Mouse (Mus musculus) midbrain, embryonic 13.5 days (tissue): ENCODE data around the gene Hoxa4. TPM values are rescaled to one million over a fixed set of nuclear protein-coding genes. Genes with fewer than 3 reads are reported as not detected.

ENCODE experiments used
- ATAC-seq: fragments of 200-750 bp; cut with Nextera tagmentation; 2 replicates; pipeline ENCODE4 v1.8.0; 2017; ENCODE audit warnings: mild to moderate bottlenecking, moderate TSS enrichment, moderate library complexity
- H3K27ac ChIP-seq: fragments of 300-500 bp; sonication (generic); 2 replicates; pipeline ENCODE4 v1.5.1; 2015; ENCODE audit warnings: inconsistent platforms, mild to moderate bottlenecking, moderate library complexity
- H3K27me3 ChIP-seq: fragments of 300-500 bp; sonication (generic); 2 replicates; pipeline ENCODE4 v1.6.1; 2015; ENCODE audit warnings: mild to moderate bottlenecking, inconsistent platforms
- H3K36me3 ChIP-seq: fragments of 300-500 bp; sonication (generic); 2 replicates; pipeline ENCODE4 v1.6.1; 2015; ENCODE audit warnings: mild to moderate bottlenecking, inconsistent platforms
- H3K4me1 ChIP-seq: fragments of 300-500 bp; sonication (generic); replicated peaks from 2 replicates; pipeline ENCODE4 v1.6.1; 2015; ENCODE audit warnings: inconsistent platforms
- H3K4me2 ChIP-seq: fragments of 300-500 bp; sonication (generic); replicated peaks from 2 replicates; pipeline ENCODE4 v1.6.1; 2015; ENCODE audit warnings: moderate library complexity, mild to moderate bottlenecking, inconsistent platforms
- H3K4me3 ChIP-seq: fragments of 300-500 bp; sonication (generic); replicated peaks from 2 replicates; pipeline ENCODE4 v1.5.1; 2015; ENCODE audit warnings: mild to moderate bottlenecking, inconsistent platforms
- H3K9ac ChIP-seq: fragments of 300-500 bp; sonication (generic); replicated peaks from 2 replicates; pipeline ENCODE4 v1.6.1; 2015; ENCODE audit warnings: mild to moderate bottlenecking, inconsistent platforms
- H3K9me3 ChIP-seq: fragments of 300-500 bp; sonication (generic); 2 replicates; pipeline ENCODE4 v1.6.1; 2016; ENCODE audit warnings: mild to moderate bottlenecking, inconsistent platforms
- WGBS: fragments of 180-500 bp; shearing (Covaris S2); methylation state at CpG from one replicate; pipeline ENCODE4 v1.1.7; 2015; 5-methylcytosine and 5-hydroxymethylcytosine counted together
- polyA plus RNA-seq: library from polyadenylated mRNA; unstranded; fragments of >200 nt; fragmentation: Nextera tagmentation; extraction: Ambion mirVana; gene quantifications from 2 replicates; pipeline ENCODE4 v1.2.1, GENCODE M21; 2015

Gene Hoxa4
- polyA plus RNA-seq, 1 experiment from 2014 or later: not detected

- no peak overlapping the region for H3K9ac ChIP-seq
These were observed 12.0 kb upstream of the Hoxa4 start for GRCm38 (mm10) chr6:52203371-52204049.

GRCm38 (mm10) chr6:52203121-52203370 is 11.5 kb upstream of the Hoxa4 start:
- peaks cover 100% of the 10 kb centered on the region for H3K27me3 ChIP-seq
- H3K4me1 ChIP-seq: peaks cover 10% of the 10 kb centered on the region
- ATAC-seq: no peak
- no peak overlapping the region for H3K27ac ChIP-seq
- H3K9me3 ChIP-seq: no peaks in the 10 kb centered on the region
- H3K4me2 ChIP-seq: no peak overlapping the region
- H3K36me3 ChIP-seq: no peaks in the 10 kb centered on the region
- H3K4me3 ChIP-seq: no peak overlapping the region
- under 1% methylated on average over 10 of the region's 10 CpGs for WGBS
- H3K9ac ChIP-seq: no peak overlapping the region

More at GRCm38 (mm10) chr6:52203371-52204049, 12.0 kb upstream of the Hoxa4 start:
- WGBS: under 1% methylated on average over 43 of the region's 46 CpGs
- Histone ChIP-seq H3K9me3 (no peaks in the 10 kb centered on the region), H3K36me3 (no peaks in the 10 kb centered on the region), H3K4me3 (peak overlapping the region; percentile 14; the same call in 1 of the 2 replicates), H3K27ac (no peak overlapping the region), H3K4me2 (peak overlapping the region; percentile 29), H3K27me3 (peaks cover 100% of the 10 kb centered on the region), H3K4me1 (peaks cover 12% of the 10 kb centered on the region)
- ATAC-seq: no peak

GRCm38 (mm10) chr6:52202362-52203120 is 11.0 kb upstream of the Hoxa4 start:
- Histone ChIP-seq H3K9ac (no peak overlapping the region), H3K4me1 (peaks cover 10% of the 10 kb centered on the region), H3K36me3 (no peaks in the 10 kb centered on the region), H3K9me3 (no peaks in the 10 kb centered on the region), H3K27ac (no peak overlapping the region), H3K4me3 (no peak overlapping the region), H3K27me3 (peaks cover 100% of the 10 kb centered on the region), H3K4me2 (no peak overlapping the region)
- ATAC-seq: no peak
- 1% methylated on average over 22 of the region's 22 CpGs for WGBS

GRCm38 (mm10) chr6:52201269-52201668 is 9.7 kb upstream of the Hoxa4 start:
- no peak overlapping the region for H3K27ac ChIP-seq
- H3K36me3 ChIP-seq: no peaks in the 10 kb centered on the region
- ATAC-seq: no peak
- H3K4me3 ChIP-seq: no peak overlapping the region
- no peaks in the 10 kb centered on the region for H3K9me3 ChIP-seq
- H3K27me3 ChIP-seq: peaks cover 100% of the 10 kb centered on the region
- H3K4me1 ChIP-seq: peaks cover 10% of the 10 kb centered on the region
- WGBS: 24% methylated on average over 1 of the region's 1 CpGs
- H3K4me2 ChIP-seq: no peak overlapping the region
- H3K9ac ChIP-seq: no peak overlapping the region

GRCm38 (mm10) chr6:52200751-52201250 is 9.2 kb upstream of the Hoxa4 start:
- Histone ChIP-seq H3K27me3 (peaks cover 100% of the 10 kb centered on the region), H3K36me3 (no peaks in the 10 kb centered on the region), H3K9ac (no peak overlapping the region), H3K4me3 (no peak overlapping the region), H3K4me1 (peaks cover 10% of the 10 kb centered on the region), H3K4me2 (no peak overlapping the region), H3K9me3 (no peaks in the 10 kb centered on the region), H3K27ac (no peak overlapping the region)
- ATAC-seq: no peak
- WGBS: 6% methylated on average over 10 of the region's 10 CpGs

GRCm38 (mm10) chr6:52200073-52200750 is 8.7 kb upstream of the Hoxa4 start:
- Histone ChIP-seq H3K27ac (no peak overlapping the region), H3K4me2 (no peak overlapping the region), H3K9ac (no peak overlapping the region), H3K9me3 (no peaks in the 10 kb centered on the region), H3K27me3 (peaks cover 100% of the 10 kb centered on the region), H3K4me1 (peaks cover 10% of the 10 kb centered on the region), H3K36me3 (no peaks in the 10 kb centered on the region), H3K4me3 (no peak overlapping the region)
- WGBS: 2% methylated on average over 30 of the region's 30 CpGs
- ATAC-seq: no peak

- Histone ChIP-seq H3K27me3 (peaks cover 100% of the 10 kb centered on the region), H3K4me3 (no peak overlapping the region), H3K9me3 (no peaks in the 10 kb centered on the region), H3K4me1 (no peaks in the 10 kb centered on the region), H3K36me3 (no peaks in the 10 kb centered on the region), H3K27ac (no peak overlapping the region), H3K4me2 (no peak overlapping the region), H3K9ac (no peak overlapping the region)
- ATAC-seq: no peak
- WGBS: under 1% methylated on average over 10 of the region's 10 CpGs
These were observed 5.7 kb upstream of the Hoxa4 start for GRCm38 (mm10) chr6:52197271-52197670.

GRCm38 (mm10) chr6:52196811-52197210 is 5.3 kb upstream of the Hoxa4 start:
- H3K27ac ChIP-seq: no peak overlapping the region

GRCm38 (mm10) chr6:52194690-52195089 is 3.1 kb upstream of the Hoxa4 start:
- Histone ChIP-seq H3K9ac (no peak overlapping the region), H3K9me3 (no peaks in the 10 kb centered on the region), H3K4me3 (no peak overlapping the region), H3K4me2 (no peak overlapping the region), H3K36me3 (no peaks in the 10 kb centered on the region), H3K4me1 (peaks cover 10% of the 10 kb centered on the region), H3K27me3 (peaks cover 100% of the 10 kb centered on the region), H3K27ac (no peak overlapping the region)
- WGBS: 3% methylated on average over 10 of the region's 10 CpGs
- no peak for ATAC-seq

More at GRCm38 (mm10) chr6:52196811-52197210, 5.3 kb upstream of the Hoxa4 start:
- Histone ChIP-seq H3K4me1 (peaks cover 1% of the 10 kb centered on the region), H3K9me3 (no peaks in the 10 kb centered on the region), H3K4me3 (no peak overlapping the region), H3K4me2 (no peak overlapping the region), H3K27me3 (peaks cover 100% of the 10 kb centered on the region), H3K36me3 (no peaks in the 10 kb centered on the region), H3K9ac (no peak overlapping the region)
- no peak for ATAC-seq
- 2% methylated on average over 9 of the region's 9 CpGs for WGBS

GRCm38 (mm10) chr6:52191860-52192550 is 452 bp upstream of the Hoxa4 start:
- peak overlapping the region; percentile 54 for H3K4me2 ChIP-seq
- H3K9ac ChIP-seq: no peak overlapping the region
- no peak overlapping the region for H3K27ac ChIP-seq
- ATAC-seq: no peak
- no peaks in the 10 kb centered on the region for H3K36me3 ChIP-seq
- no peaks in the 10 kb centered on the region for H3K9me3 ChIP-seq
- H3K4me1 ChIP-seq: peaks cover 10% of the 10 kb centered on the region
- H3K4me3 ChIP-seq: peak overlapping the region; percentile 36
- peaks cover 100% of the 10 kb centered on the region for H3K27me3 ChIP-seq
- WGBS: 1% methylated on average over 41 of the region's 55 CpGs

- Histone ChIP-seq H3K9me3 (no peaks in the 10 kb centered on the region), H3K4me3 (no peak overlapping the region), H3K36me3 (no peaks in the 10 kb centered on the region), H3K4me2 (no peak overlapping the region), H3K27ac (no peak overlapping the region), H3K9ac (no peak overlapping the region), H3K27me3 (peaks cover 100% of the 10 kb centered on the region), H3K4me1 (peaks cover 10% of the 10 kb centered on the region)
- under 1% methylated on average over 23 of the region's 23 CpGs for WGBS
- no peak for ATAC-seq
These were observed 1.1 kb downstream of the Hoxa4 start for GRCm38 (mm10) chr6:52190410-52190809.
